In genomic region chr19:45544925-45545321, GRCm38 (mm10) we compare ENCODE assay signal across 8 mouse cellular contexts. TPM values are rescaled to one million over a fixed set of nuclear protein-coding genes. Genes with fewer than 3 reads are reported as not detected.
A peak's percentile ranks its signal among the peaks of the same experiment; 100 is the strongest.
DNase-seq lines count a peak whose midpoint lies in the region; ATAC-seq and TF ChIP-seq lines count a peak whose summit lies in the region.

No protein-coding gene starts in this region.

- H3K4me2 ChIP-seq in forebrain, embryonic 15.5 days (replicated peaks): peak overlapping the region; percentile 79
- H3K4me2 ChIP-seq in lung, postnatal 0 days (replicated peaks; ENCODE audit: low read depth, low read length): peak overlapping the region; percentile 74

- H3K9ac ChIP-seq in ES-E14 (ENCODE audit: insufficient read depth, low read depth, low read length, poor library complexity, severe bottlenecking): no peak overlapping the region
- peak overlapping the region; percentile 42; the same call in 1 of the 2 replicates for H3K9ac ChIP-seq in forebrain, embryonic 15.5 days (replicated peaks)
- H3K9ac ChIP-seq in lung, postnatal 0 days (replicated peaks; ENCODE audit: low read depth): no peak overlapping the region

- DNase-seq in ES-E14 (ENCODE audit: low read depth, low spot score): peak; percentile 55
- DNase-seq in cerebellum, adult 11 months: peak; percentile 79
- DNase-seq in heart, postnatal 4 days: peak; percentile 91
- DNase-seq in layer of hippocampus, adult 9-11 months: peak; percentile 68
- DNase-seq in lung, postnatal 0 days (ENCODE audit: low spot score): peak; percentile 89
- DNase-seq in ovary, postnatal 10 days (ENCODE audit: low spot score): peak; percentile 69
- DNase-seq in thymus, postnatal 10 days (ENCODE audit: low spot score in 2 of 2): peak; percentile 67 to 82

- TF ChIP-seq EP300 in lung, postnatal 0 days (IDR thresholded peaks at IDR 0.05): no peak

- peak; percentile 91 for TF ChIP-seq CTCF in lung, postnatal 0 days (IDR thresholded peaks at IDR 0.05)

- no peaks in the 10 kb centered on the region for H3K9me3 ChIP-seq in ES-E14 (ENCODE audit: control insufficient read depth, insufficient read depth, low read depth, low read length)
- H3K9me3 ChIP-seq in forebrain, embryonic 15.5 days: no peaks in the 10 kb centered on the region
- no peaks in the 10 kb centered on the region for H3K9me3 ChIP-seq in lung, postnatal 0 days (ENCODE audit: low read length)

- H3K4me3 ChIP-seq in ES-E14 (ENCODE audit: insufficient read depth in 1 of 2, low read depth in 1 of 2, low read length in 2 of 2, poor library complexity in 1 of 2, severe bottlenecking in 1 of 2): peak overlapping the region; percentile 36 to 74
- H3K4me3 ChIP-seq in forebrain, embryonic 15.5 days: peak overlapping the region; percentile 38
- H3K4me3 ChIP-seq in lung, postnatal 0 days (ENCODE audit: low read depth, low read length): peak overlapping the region; percentile 38

- H3K27me3 ChIP-seq in forebrain, embryonic 15.5 days: peaks cover 39% of the 10 kb centered on the region
- H3K27me3 ChIP-seq in lung, postnatal 0 days (replicated peaks; ENCODE audit: insufficient read depth, low read length): peaks cover 18% of the 10 kb centered on the region; the same call in 1 of the 2 replicates

- H3K4me1 ChIP-seq in ES-E14 (ENCODE audit: control insufficient read depth in 2 of 2, insufficient read depth in 2 of 2, low read length in 2 of 2, poor library complexity in 1 of 2): peaks cover 0 to 6% of the 10 kb centered on the region in 2 experiments; a peak in 1 of 4 replicates
- H3K4me1 ChIP-seq in forebrain, embryonic 15.5 days: peaks cover 25% of the 10 kb centered on the region
- no peaks in the 10 kb centered on the region for H3K4me1 ChIP-seq in lung, postnatal 0 days (ENCODE audit: insufficient read depth, low read depth, low read length)

- H3K36me3 ChIP-seq in ES-E14 (ENCODE audit: control insufficient read depth, insufficient read depth, low read length, poor library complexity, severe bottlenecking): no peaks in the 10 kb centered on the region
- H3K36me3 ChIP-seq in forebrain, embryonic 15.5 days: no peaks in the 10 kb centered on the region
- no peaks in the 10 kb centered on the region for H3K36me3 ChIP-seq in lung, postnatal 0 days (ENCODE audit: insufficient read depth, low read length)

- ATAC-seq in forebrain, embryonic 15.5 days (replicated peaks): peak; percentile 64
- ATAC-seq in lung, postnatal 0 days: peak; percentile 82

- no peak overlapping the region for H3K27ac ChIP-seq in ES-E14 (ENCODE audit: insufficient read depth, low read depth, low read length, poor library complexity, severe bottlenecking)
- H3K27ac ChIP-seq in forebrain, embryonic 15.5 days (replicated peaks): no peak overlapping the region
- H3K27ac ChIP-seq in lung, postnatal 0 days (ENCODE audit: low read length): no peak overlapping the region

- in situ Hi-C loops in ES-E14 (cut with MboI; ENCODE audit: low sequenced_read_pairs in 2 of 2, unreplicated experiment in 2 of 2): loop anchor here (5.0 to 10.0 kb wide), 2 partner anchors 320 to 323 kb away; no protein-coding TSS in a partner anchor

- WGBS in forebrain, embryonic 15.5 days: under 1% methylated on average over 30 of the region's 30 CpGs
- WGBS in lung, postnatal 0 days: 0% methylated on average over 30 of the region's 30 CpGs

TF ChIP-seq in ES-E14, 5 proteins besides CTCF, POLR2A, EP300 and RAD21:
- TF ChIP-seq ZC3H11A (IDR thresholded peaks at IDR 0.05; ENCODE audit: borderline replicate concordance, low read depth, low read length) (peak; percentile 81), MAFK (IDR thresholded peaks at IDR 0.05; ENCODE audit: insufficient read depth, low read depth, low read length) (no peak)

RNA-seq across cellular contexts. Expression of gene Poll, which starts 15.4 kb away (rescaled TPM):
- total RNA-seq in ES-E14 (2012; rRNA removed): 13.4 and 16.0 TPM in 2 replicates
- 14.6 and 15.5 TPM in 2 replicates for polyA plus RNA-seq in forebrain, embryonic 15.5 days (2015; fragmentation: Nextera tagmentation; extraction: Ambion mirVana)
- total RNA-seq in heart, postnatal 4 days (2021): 1 to 10 TPM; 8.1 to 8.5 TPM
- polyA plus RNA-seq in lung, postnatal 0 days (2015; fragmentation: Nextera tagmentation; extraction: Ambion mirVana): 8.7 and 9.7 TPM in 2 replicates

RNA-seq across cellular contexts. Expression of gene Gm17018, which starts 15.5 kb away (rescaled TPM):
- total RNA-seq in ES-E14 (2012; rRNA removed): 15.0 and 17.5 TPM in 2 replicates
- polyA plus RNA-seq in forebrain, embryonic 15.5 days (2015; fragmentation: Nextera tagmentation; extraction: Ambion mirVana): 43.4 and 46.9 TPM in 2 replicates
- 10 to 100 TPM; 17.2 to 22.8 TPM for total RNA-seq in heart, postnatal 4 days (2021)
- 40.1 and 44.2 TPM in 2 replicates for polyA plus RNA-seq in lung, postnatal 0 days (2015; fragmentation: Nextera tagmentation; extraction: Ambion mirVana)
